Mouse (Mus musculus) A20 (cell line): ENCODE measurements around the gene Crygn.

Experiments used
- DNase-seq: peaks from one replicate; pipeline ENCODE4 v3.0.0-alpha.2; 2011; ENCODE audit warnings: low read depth, low spot score

Gene Crygn

DNA sequence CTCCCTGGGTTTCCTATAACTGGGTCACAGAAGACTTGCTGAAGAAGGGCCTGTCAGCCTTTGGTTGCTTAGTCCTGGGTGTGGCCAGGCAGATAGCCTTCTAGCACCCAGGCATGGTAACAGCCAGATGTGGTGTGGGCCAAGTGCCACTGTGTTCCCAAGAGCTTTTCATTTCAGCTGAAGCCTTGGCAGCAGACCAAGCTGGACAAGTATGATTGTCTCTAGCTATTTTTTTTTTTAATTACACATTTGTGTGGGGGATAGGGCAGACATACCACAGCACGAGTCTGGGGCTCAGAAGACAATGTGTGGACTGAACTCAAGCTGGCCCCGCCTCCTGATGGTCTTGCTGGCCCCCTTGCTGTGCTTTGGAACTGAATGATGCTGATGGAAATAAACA is 47.8 kb downstream of the Crygn start:
- DNase-seq: no peak

DNA sequence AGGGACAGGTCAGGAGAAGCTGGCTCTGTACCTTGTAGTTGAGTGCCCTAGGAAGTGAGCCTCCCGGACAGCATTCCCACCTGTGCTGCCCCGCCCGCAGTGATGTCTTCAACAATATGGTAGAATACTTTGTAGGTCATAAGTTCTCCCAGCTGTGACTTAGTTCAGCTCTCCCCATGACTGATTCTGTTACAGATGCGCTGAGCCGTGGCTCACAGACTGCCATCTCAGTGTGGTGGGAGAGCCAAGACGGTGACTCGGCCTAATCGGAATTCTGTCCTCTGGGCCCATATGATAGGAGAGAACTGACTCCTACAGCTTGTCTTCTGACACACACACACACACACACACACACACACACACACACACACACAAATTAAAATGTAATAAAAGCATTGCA is 53.2 kb downstream of the Crygn start:
- DNase-seq: no peak

DNA sequence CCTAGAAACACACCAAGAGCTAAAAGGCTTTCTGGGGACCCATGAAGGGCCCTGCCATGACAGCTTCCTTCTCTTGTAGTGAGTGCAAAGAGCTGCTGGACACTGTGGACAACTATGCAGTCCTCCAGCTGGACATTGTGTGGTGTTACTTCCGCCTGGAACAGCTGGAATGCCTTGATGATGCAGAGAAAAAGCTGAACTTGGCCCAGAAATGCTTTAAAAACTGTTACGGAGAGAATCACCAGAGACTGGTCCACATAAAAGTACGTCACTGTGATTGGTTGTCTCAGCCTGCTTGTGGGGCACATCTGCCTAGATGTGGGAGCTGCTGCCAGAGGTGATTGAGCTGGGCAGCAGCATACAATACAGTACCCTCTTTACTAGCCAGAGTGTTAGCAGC is 56.5 kb downstream of the Crygn start:
- no peak for DNase-seq
